Mouse (Mus musculus): ENCODE measurements around the gene Gskip.

The Gskip gene

GRCm38 (mm10) chr12:105722657-105723056 lies 38.0 kb downstream of the Gskip start:
- peak; percentile 11 for DNase-seq (ENCODE audit: low spot score)

GRCm38 (mm10) chr12:105724616-105725015 lies 40.0 kb downstream of the Gskip start:
- no peak for DNase-seq (ENCODE audit: low spot score)

GRCm38 (mm10) chr12:105725736-105726135 lies 41.1 kb downstream of the Gskip start:
- DNase-seq (ENCODE audit: low spot score), result no peak

GRCm38 (mm10) chr12:105727268-105727667 lies 42.6 kb downstream of the Gskip start:
- no peak for DNase-seq (ENCODE audit: low spot score)

GRCm38 (mm10) chr12:105727964-105728363 lies 43.3 kb downstream of the Gskip start:
- peak; percentile 10 for DNase-seq (ENCODE audit: low spot score)

GRCm38 (mm10) chr12:105730851-105731460 lies 46.3 kb downstream of the Gskip start:
- no peak for DNase-seq (ENCODE audit: low spot score)

GRCm38 (mm10) chr12:105733370-105734159 lies 48.9 kb downstream of the Gskip start:
- no peak for DNase-seq (ENCODE audit: low spot score)

GRCm38 (mm10) chr12:105735226-105735888 lies 50.7 kb downstream of the Gskip start:
- DNase-seq (ENCODE audit: low spot score), result no peak

GRCm38 (mm10) chr12:105735889-105736251 lies 51.2 kb downstream of the Gskip start:
- DNase-seq (ENCODE audit: low spot score), result no peak

- no peak for DNase-seq (ENCODE audit: low spot score)
Observed at GRCm38 (mm10) chr12:105738316-105739096, 53.9 kb downstream of the Gskip start.

GRCm38 (mm10) chr12:105739656-105740055 lies 55.0 kb downstream of the Gskip start:
- DNase-seq (ENCODE audit: low spot score), result no peak

- no peak for DNase-seq (ENCODE audit: low spot score)
Observed at GRCm38 (mm10) chr12:105748114-105748513, 63.5 kb downstream of the Gskip start.

All from urinary bladder, postnatal 25 days (tissue).